Mouse (Mus musculus) midbrain, postnatal 0 days (tissue): ENCODE measurements around the gene Gm43738. TPM values are rescaled to one million over a fixed set of nuclear protein-coding genes. Genes with fewer than 3 reads are reported as not detected.
A peak's percentile ranks its signal among the peaks of the same experiment; 100 is the strongest.

Source experiments
- ATAC-seq: fragments of 200-750 bp; cut with Nextera tagmentation; 2 replicates; pipeline ENCODE4 v1.8.0; 2017; ENCODE audit warnings: moderate number of reproducible peaks, mild to moderate bottlenecking, moderate TSS enrichment, moderate library complexity; ENCODE audit not compliant: low FRiP score
- DNase-seq: peaks from one replicate; pipeline ENCODE4 v3.0.0-alpha.2; 2015; ENCODE audit warnings: low spot score
- H3K27ac ChIP-seq: fragments of 300-500 bp; sonication (generic); 2 replicates; pipeline ENCODE4 v1.5.1; 2014; ENCODE audit warnings: low read depth, mild to moderate bottlenecking, low read length, mixed read lengths
- H3K27me3 ChIP-seq: fragments of 300-500 bp; sonication (generic); 2 replicates; pipeline ENCODE4 v1.6.1; 2014; ENCODE audit warnings: low read length, control low read depth, mixed read lengths; ENCODE audit not compliant: insufficient read depth
- H3K36me3 ChIP-seq: fragments of 300-500 bp; sonication (generic); 2 replicates; pipeline ENCODE4 v1.6.1; 2014; ENCODE audit warnings: low read length, control low read depth, mixed read lengths; ENCODE audit not compliant: insufficient read depth
- H3K4me1 ChIP-seq: fragments of 300-500 bp; sonication (generic); 2 replicates; pipeline ENCODE4 v1.6.1; 2014; ENCODE audit warnings: mild to moderate bottlenecking, control low read depth, antibody characterized with exemption, low read length, mixed read lengths; ENCODE audit not compliant: insufficient read depth
- H3K4me2 ChIP-seq: fragments of 300-500 bp; sonication (generic); 2 replicates; pipeline ENCODE4 v1.6.1; 2014; ENCODE audit warnings: low read depth, mild to moderate bottlenecking, low read length, mixed read lengths; ENCODE audit not compliant: poor library complexity, severe bottlenecking
- H3K4me3 ChIP-seq: fragments of 300-500 bp; sonication (generic); 2 replicates; pipeline ENCODE4 v1.5.1; 2014; ENCODE audit warnings: low read depth, mild to moderate bottlenecking, low read length, moderate library complexity
- H3K9ac ChIP-seq: fragments of 300-500 bp; sonication (generic); replicated peaks from 2 replicates; pipeline ENCODE4 v1.6.1; 2014; ENCODE audit warnings: mild to moderate bottlenecking, low read length, moderate library complexity, mixed read lengths; ENCODE audit not compliant: poor library complexity, severe bottlenecking
- H3K9me3 ChIP-seq: fragments of 300-500 bp; sonication (generic); 2 replicates; pipeline ENCODE4 v1.6.1; 2016; ENCODE audit warnings: low read length, control low read depth
- CTCF ChIP-seq: IDR thresholded peaks from 2 replicates; pipeline ENCODE4 v1.5.1; 2016; ENCODE audit warnings: antibody characterized with exemption, mild to moderate bottlenecking
- WGBS: fragments of 180-500 bp; shearing (Covaris S2); extraction: QIAGEN DNeasy Blood & Tissue Kit; methylation state at CpG from one replicate; pipeline ENCODE4 v1.1.7; 2014; 5-methylcytosine and 5-hydroxymethylcytosine counted together
- polyA plus RNA-seq: library from polyadenylated mRNA; unstranded; fragments of >200 nt; fragmentation: Nextera tagmentation; extraction: Ambion mirVana; gene quantifications from 2 replicates; pipeline ENCODE4 v1.2.1, GENCODE M21; 2015
- total RNA-seq: library from RNA; depleted of rRNA; stranded (reverse); fragments of >200 nt; gene quantifications from 2 replicates; pipeline ENCODE4 v1.2.3, GENCODE M21; 2014

Gm43738 gene
- total and polyA plus RNA-seq, 2 experiments from 2014 or later = not detected

- no peak overlapping the region for H3K4me3 ChIP-seq
- H3K4me2 ChIP-seq = no peak overlapping the region
- no peaks in the 10 kb centered on the region for H3K27me3 ChIP-seq
- DNase-seq (no peak), ATAC-seq (no peak)
- H3K36me3 ChIP-seq = no peaks in the 10 kb centered on the region
- no peak overlapping the region for H3K9ac ChIP-seq
- WGBS = 51% methylated on average over 9 of the region's 9 CpGs
- no peak overlapping the region for H3K27ac ChIP-seq
- H3K4me1 ChIP-seq = 0 out of 2 replicates have a peak, but pooled peaks cover 2% of the 10 kb centered on the region
- H3K9me3 ChIP-seq = no peaks in the 10 kb centered on the region
- peak; percentile 18; the same call in 1 of the 2 replicates for TF ChIP-seq CTCF
Measured at GRCm38 (mm10) chr3:89136365-89136764, 35.5 kb upstream of the Gm43738 start.

GRCm38 (mm10) chr3:89135958-89136357 is 35.1 kb upstream of the Gm43738 start, which contains the start of gene Pklr:
Pklr (plus strand) TSS chr3:89136142.
- H3K4me3 ChIP-seq = no peak within 1 kb of the TSS
- 58% methylated on average over 3 of the region's 3 CpGs for WGBS
- no peak within 1 kb of the TSS for H3K9ac ChIP-seq
- TF ChIP-seq CTCF = no peak
- ATAC-seq (no peak), DNase-seq (no peak)
- no peak within 1 kb of the TSS for H3K4me2 ChIP-seq
- H3K9me3 ChIP-seq = no peaks in the 10 kb centered on the region
- H3K4me1 ChIP-seq = 0 out of 2 replicates have a peak, but pooled peaks cover 2% of the 10 kb centered on the region
- no peaks in the 10 kb centered on the region for H3K36me3 ChIP-seq
- no peaks in the 10 kb centered on the region for H3K27me3 ChIP-seq
- no peak within 1 kb of the TSS for H3K27ac ChIP-seq

GRCm38 (mm10) chr3:89133752-89134151 is 32.9 kb upstream of the Gm43738 start:
- no peak for TF ChIP-seq CTCF
- no peak overlapping the region for H3K27ac ChIP-seq
- H3K4me2 ChIP-seq = no peak overlapping the region
- no peak overlapping the region for H3K4me3 ChIP-seq
- no peaks in the 10 kb centered on the region for H3K27me3 ChIP-seq
- DNase-seq (no peak), ATAC-seq (no peak)
- H3K9ac ChIP-seq = no peak overlapping the region
- 0 out of 2 replicates have a peak, but pooled peaks cover 2% of the 10 kb centered on the region for H3K4me1 ChIP-seq
- no peaks in the 10 kb centered on the region for H3K9me3 ChIP-seq
- WGBS = 89% methylated on average over 1 of the region's 1 CpGs
- H3K36me3 ChIP-seq = no peaks in the 10 kb centered on the region

- Histone ChIP-seq H3K9ac (no peak overlapping the region), H3K9me3 (no peaks in the 10 kb centered on the region), H3K4me2 (no peak overlapping the region), H3K4me3 (no peak overlapping the region), H3K36me3 (no peaks in the 10 kb centered on the region), H3K27ac (no peak overlapping the region), H3K27me3 (no peaks in the 10 kb centered on the region), H3K4me1 (0 out of 2 replicates have a peak, but pooled peaks cover 2% of the 10 kb centered on the region)
- no peak for TF ChIP-seq CTCF
- ATAC-seq (no peak), DNase-seq (no peak)
- WGBS = 78% methylated on average over 7 of the region's 7 CpGs
Measured at GRCm38 (mm10) chr3:89133063-89133450, 32.2 kb upstream of the Gm43738 start.

GRCm38 (mm10) chr3:89132285-89133062 is 31.6 kb upstream of the Gm43738 start:
- Histone ChIP-seq H3K4me2 (peak overlapping the region; percentile 64), H3K27me3 (no peaks in the 10 kb centered on the region), H3K4me1 (0 out of 2 replicates have a peak, but pooled peaks cover 2% of the 10 kb centered on the region), H3K36me3 (no peaks in the 10 kb centered on the region), H3K9me3 (no peaks in the 10 kb centered on the region), H3K4me3 (peak overlapping the region; percentile 33), H3K9ac (peak overlapping the region; percentile 46; the same call in 1 of the 2 replicates), H3K27ac (no peak overlapping the region)
- peak; percentile 64 for TF ChIP-seq CTCF
- ATAC-seq = no peak
- 17% methylated on average over 27 of the region's 30 CpGs for WGBS
- peak; percentile 33 for DNase-seq

- DNase-seq (no peak), ATAC-seq (no peak)
- H3K36me3 ChIP-seq = no peaks in the 10 kb centered on the region
- no peak overlapping the region for H3K27ac ChIP-seq
- H3K4me1 ChIP-seq = 0 out of 2 replicates have a peak, but pooled peaks cover 2% of the 10 kb centered on the region
- H3K4me2 ChIP-seq = peak overlapping the region; percentile 64
- 46% methylated on average over 4 of the region's 4 CpGs for WGBS
- H3K27me3 ChIP-seq = no peaks in the 10 kb centered on the region
- no peak for TF ChIP-seq CTCF
- no peaks in the 10 kb centered on the region for H3K9me3 ChIP-seq
- H3K9ac ChIP-seq = peak overlapping the region; percentile 46; the same call in 1 of the 2 replicates
- H3K4me3 ChIP-seq = no peak overlapping the region
Measured at GRCm38 (mm10) chr3:89131816-89132215, 30.9 kb upstream of the Gm43738 start.
